Mouse (Mus musculus) spleen, adult 10 weeks (tissue): ENCODE results near the gene Ccdc185. TPM values are rescaled to one million over a fixed set of nuclear protein-coding genes. Genes with fewer than 3 reads are reported as not detected.

ENCODE experiments used
- polyA plus RNA-seq: library from polyadenylated mRNA; stranded (reverse); fragments of 350-450 nt; fragmentation: Illumina TruSeq; extraction: RNeasy Lipid Tissue Mini Kit (QIAGEN cat#74804); gene quantifications from one replicate; pipeline ENCODE4 v1.2.3, GENCODE M21; 2015; ENCODE audit warnings: low replicate concordance; ENCODE audit not compliant: insufficient read depth

The Ccdc185 gene
- not detected for polyA plus RNA-seq

DNA sequence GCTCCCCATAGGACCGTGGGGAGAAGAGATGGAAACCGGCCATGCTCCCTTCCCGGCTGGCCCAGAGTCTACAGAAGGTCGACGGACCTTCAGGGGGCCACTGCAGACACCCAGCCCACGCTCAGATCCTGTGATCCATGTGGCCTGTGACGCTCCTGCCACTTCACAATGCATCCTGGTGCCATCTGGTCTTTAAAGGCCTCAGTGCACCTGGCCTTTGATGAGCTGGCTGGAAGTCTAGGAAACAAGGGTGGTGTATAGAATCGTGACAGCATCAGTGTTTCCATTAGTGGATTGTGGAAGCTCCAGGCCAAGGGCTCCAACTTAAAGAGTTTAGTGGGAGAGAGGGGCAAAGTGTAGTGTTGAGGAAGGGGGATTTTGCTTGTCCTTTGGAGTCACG, at the start of gene Ccdc185:
Ccdc185 (minus strand) TSS at position 101 of the 400 bp plus-strand sequence.

DNA sequence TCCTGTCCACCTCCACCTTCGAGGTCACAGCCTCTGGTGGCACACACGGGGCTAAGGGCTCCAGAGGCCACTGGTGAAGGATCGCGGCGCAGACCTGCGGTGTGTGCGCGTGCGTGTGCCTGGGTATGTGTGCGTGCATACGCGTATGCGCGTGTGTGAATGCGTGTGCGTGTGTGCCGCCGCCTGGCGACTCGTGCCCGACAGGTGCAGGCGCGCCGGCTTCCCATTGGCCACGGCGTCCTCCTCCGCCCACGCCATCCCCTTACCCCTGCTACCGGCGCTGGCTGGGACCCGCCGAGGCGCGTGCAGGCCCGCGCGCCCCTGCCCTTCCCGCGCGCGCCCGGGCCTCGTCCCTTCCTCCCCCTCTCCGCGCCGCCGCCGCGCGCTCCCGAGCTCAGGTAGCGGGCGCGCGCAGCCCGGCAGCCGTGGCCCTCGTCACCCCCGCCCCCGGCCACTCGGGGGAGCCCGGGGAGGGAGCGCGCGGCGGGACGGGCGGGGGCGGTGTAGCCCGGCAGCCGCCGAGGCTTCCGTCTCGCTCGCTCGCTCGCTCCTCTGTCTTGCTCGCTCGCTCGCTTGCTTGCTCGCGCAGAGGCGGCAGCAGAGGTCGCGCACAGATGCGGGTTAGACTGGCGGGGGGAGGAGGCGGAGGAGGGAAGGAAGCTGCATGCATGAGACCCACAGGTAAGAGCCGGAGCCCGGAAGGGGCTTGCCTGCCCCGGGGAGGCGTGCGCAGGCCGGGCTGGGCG, 14.9 kb upstream of the Ccdc185 start, which contains the start of gene Susd4:
Susd4 (plus strand) TSS at position 145 of the 746 bp plus-strand sequence.

Other genes starting within 250 kb of the Ccdc185 start
- gene Capn2, start 231.6 kb downstream of the Ccdc185 start, polyA plus RNA-seq: 48.8 TPM
- gene Capn8, start 184.2 kb downstream of the Ccdc185 start, polyA plus RNA-seq: not detected
- 0.44 TPM for gene Susd4, start 14.7 kb upstream of the Ccdc185 start, polyA plus RNA-seq
- 7.5 TPM for gene Tlr5, start 205.6 kb upstream of the Ccdc185 start, polyA plus RNA-seq